Mouse (Mus musculus) midbrain, embryonic 12.5 days (tissue): Measurements from ENCODE around the gene Gm15155. TPM values are rescaled to one million over a fixed set of nuclear protein-coding genes. Genes with fewer than 3 reads are reported as not detected.

ENCODE experiments used
- ATAC-seq: fragments of 200-750 bp; cut with Nextera tagmentation; 2 replicates; pipeline ENCODE4 v1.8.0; 2017; ENCODE audit warnings: low read depth, moderate TSS enrichment, moderate library complexity; ENCODE audit not compliant: low FRiP score
- H3K27ac ChIP-seq: fragments of 300-500 bp; sonication (generic); replicated peaks from 2 replicates; pipeline ENCODE4 v1.5.1; 2016; ENCODE audit warnings: mild to moderate bottlenecking
- H3K27me3 ChIP-seq: fragments of 300-500 bp; sonication (generic); 2 replicates; pipeline ENCODE4 v1.6.1; 2016; ENCODE audit warnings: mild to moderate bottlenecking
- H3K36me3 ChIP-seq: fragments of 300-500 bp; sonication (generic); 2 replicates; pipeline ENCODE4 v1.6.1; 2016
- H3K4me1 ChIP-seq: fragments of 300-500 bp; sonication (generic); 2 replicates; pipeline ENCODE4 v1.6.1; 2016
- H3K4me2 ChIP-seq: fragments of 300-500 bp; sonication (generic); replicated peaks from 2 replicates; pipeline ENCODE4 v1.6.1; 2016; ENCODE audit warnings: mild to moderate bottlenecking, moderate library complexity
- H3K4me3 ChIP-seq: fragments of 300-500 bp; sonication (generic); 2 replicates; pipeline ENCODE4 v1.5.1; 2016; ENCODE audit warnings: mild to moderate bottlenecking
- H3K9ac ChIP-seq: fragments of 300-500 bp; sonication (generic); replicated peaks from 2 replicates; pipeline ENCODE4 v1.6.1; 2016; ENCODE audit warnings: mild to moderate bottlenecking, moderate library complexity
- H3K9me3 ChIP-seq: fragments of 300-500 bp; sonication (generic); 2 replicates; pipeline ENCODE4 v1.6.1; 2016; ENCODE audit warnings: mild to moderate bottlenecking
- WGBS: fragments of 180-500 bp; shearing (Covaris S2); methylation state at CpG from one replicate; pipeline ENCODE4 v1.1.7; 2016; 5-methylcytosine and 5-hydroxymethylcytosine counted together
- polyA plus RNA-seq: library from polyadenylated mRNA; unstranded; fragments of >200 nt; fragmentation: Nextera tagmentation; extraction: Ambion mirVana; gene quantifications from 2 replicates; pipeline ENCODE4 v1.2.1, GENCODE M21; 2016

Gm15155 gene
- polyA plus RNA-seq = not detected in 2 replicates

- Histone ChIP-seq H3K4me2 (peak within 1 kb of the TSS; percentile 88), H3K4me1 (no peaks in the 10 kb centered on the region), H3K4me3 (peak within 1 kb of the TSS; percentile 54), H3K27me3 (peaks cover 42% of the 10 kb centered on the region), H3K9me3 (no peaks in the 10 kb centered on the region), H3K27ac (peak within 1 kb of the TSS; percentile 25; the same call in 1 of the 2 replicates), H3K9ac (peak within 1 kb of the TSS; percentile 51), H3K36me3 (no peaks in the 10 kb centered on the region)
- 21% methylated on average over 19 of the region's 19 CpGs for WGBS
- peak; percentile 39 for ATAC-seq
These were observed at the start of gene Gm15155 for GRCm38 (mm10) chrX:155624341-155624841. Gene Gm15155, plus strand, starts transcription at chrX:155624741.

GRCm38 (mm10) chrX:155579791-155580190, 44.8 kb upstream of the Gm15155 start:
- Histone ChIP-seq H3K27ac (no peak overlapping the region), H3K9me3 (no peaks in the 10 kb centered on the region), H3K4me1 (no peaks in the 10 kb centered on the region), H3K9ac (no peak overlapping the region), H3K4me2 (no peak overlapping the region), H3K4me3 (no peak overlapping the region), H3K36me3 (no peaks in the 10 kb centered on the region), H3K27me3 (no peaks in the 10 kb centered on the region)
- no peak for ATAC-seq

GRCm38 (mm10) chrX:155584586-155584985, 40.0 kb upstream of the Gm15155 start:
- WGBS = 90% methylated on average over 2 of the region's 2 CpGs
- ATAC-seq = no peak
- H3K4me1 ChIP-seq = no peaks in the 10 kb centered on the region

GRCm38 (mm10) chrX:155591490-155591889, 33.1 kb upstream of the Gm15155 start:
- 71% methylated on average over 3 of the region's 3 CpGs for WGBS
- no peak for ATAC-seq
- no peak overlapping the region for H3K4me3 ChIP-seq
- no peaks in the 10 kb centered on the region for H3K4me1 ChIP-seq
- H3K27me3 ChIP-seq = no peaks in the 10 kb centered on the region
- no peaks in the 10 kb centered on the region for H3K36me3 ChIP-seq
- H3K9me3 ChIP-seq = no peaks in the 10 kb centered on the region
- H3K27ac ChIP-seq = no peak overlapping the region
- no peak overlapping the region for H3K4me2 ChIP-seq
- H3K9ac ChIP-seq = no peak overlapping the region

More at GRCm38 (mm10) chrX:155584586-155584985, 40.0 kb upstream of the Gm15155 start:
- no peak overlapping the region for H3K9ac ChIP-seq
- H3K27ac ChIP-seq = no peak overlapping the region
- no peak overlapping the region for H3K4me3 ChIP-seq
- H3K9me3 ChIP-seq = no peaks in the 10 kb centered on the region
- H3K4me2 ChIP-seq = no peak overlapping the region
- H3K36me3 ChIP-seq = no peaks in the 10 kb centered on the region
- no peaks in the 10 kb centered on the region for H3K27me3 ChIP-seq

- no peak overlapping the region for H3K4me3 ChIP-seq
- no peaks in the 10 kb centered on the region for H3K36me3 ChIP-seq
- no peak overlapping the region for H3K4me2 ChIP-seq
- 72% methylated on average over 2 of the region's 2 CpGs for WGBS
- no peaks in the 10 kb centered on the region for H3K4me1 ChIP-seq
- H3K27ac ChIP-seq = no peak overlapping the region
- H3K27me3 ChIP-seq = no peaks in the 10 kb centered on the region
- no peak for ATAC-seq
- H3K9ac ChIP-seq = no peak overlapping the region
- H3K9me3 ChIP-seq = no peaks in the 10 kb centered on the region
These were observed 32.1 kb upstream of the Gm15155 start for GRCm38 (mm10) chrX:155592467-155592866.

GRCm38 (mm10) chrX:155594685-155595084, 29.9 kb upstream of the Gm15155 start:
- no peaks in the 10 kb centered on the region for H3K27me3 ChIP-seq
- H3K9me3 ChIP-seq = no peaks in the 10 kb centered on the region
- WGBS = 30% methylated on average over 1 of the region's 1 CpGs
- no peak overlapping the region for H3K4me3 ChIP-seq
- no peak overlapping the region for H3K4me2 ChIP-seq
- H3K36me3 ChIP-seq = no peaks in the 10 kb centered on the region
- no peaks in the 10 kb centered on the region for H3K4me1 ChIP-seq
- H3K9ac ChIP-seq = no peak overlapping the region
- no peak overlapping the region for H3K27ac ChIP-seq
- ATAC-seq = no peak

GRCm38 (mm10) chrX:155596390-155596789, 28.2 kb upstream of the Gm15155 start:
- no peak overlapping the region for H3K4me3 ChIP-seq
- H3K4me2 ChIP-seq = no peak overlapping the region
- H3K4me1 ChIP-seq = no peaks in the 10 kb centered on the region
- H3K9me3 ChIP-seq = no peaks in the 10 kb centered on the region
- no peak overlapping the region for H3K9ac ChIP-seq
- no peak for ATAC-seq
- no peaks in the 10 kb centered on the region for H3K27me3 ChIP-seq
- H3K36me3 ChIP-seq = no peaks in the 10 kb centered on the region
- H3K27ac ChIP-seq = no peak overlapping the region

GRCm38 (mm10) chrX:155601196-155601595, 23.3 kb upstream of the Gm15155 start:
- ATAC-seq = no peak

GRCm38 (mm10) chrX:155622527-155622926, 2.0 kb upstream of the Gm15155 start:
- 13% methylated on average over 24 of the region's 24 CpGs for WGBS
- Histone ChIP-seq H3K4me2 (peak overlapping the region; percentile 88), H3K36me3 (no peaks in the 10 kb centered on the region), H3K27ac (no peak overlapping the region), H3K4me3 (peak overlapping the region; percentile 54), H3K9me3 (no peaks in the 10 kb centered on the region), H3K27me3 (peaks cover 42% of the 10 kb centered on the region), H3K4me1 (no peaks in the 10 kb centered on the region), H3K9ac (peak overlapping the region; percentile 51)
- 0 out of 2 replicates have a peak, but pooled peaks have one; percentile 7 for ATAC-seq

More at GRCm38 (mm10) chrX:155601196-155601595, 23.3 kb upstream of the Gm15155 start:
- Histone ChIP-seq H3K27ac (no peak overlapping the region), H3K4me1 (no peaks in the 10 kb centered on the region), H3K9me3 (no peaks in the 10 kb centered on the region), H3K36me3 (no peaks in the 10 kb centered on the region), H3K9ac (no peak overlapping the region), H3K4me2 (no peak overlapping the region), H3K4me3 (no peak overlapping the region), H3K27me3 (no peaks in the 10 kb centered on the region)
- WGBS = 88% methylated on average over 2 of the region's 2 CpGs

GRCm38 (mm10) chrX:155622961-155623599, 1.5 kb upstream of the Gm15155 start:
- Histone ChIP-seq H3K9ac (peak overlapping the region; percentile 51), H3K27ac (peak overlapping the region; percentile 25; the same call in 1 of the 2 replicates), H3K36me3 (no peaks in the 10 kb centered on the region), H3K9me3 (no peaks in the 10 kb centered on the region), H3K4me3 (peak overlapping the region; percentile 54), H3K4me1 (no peaks in the 10 kb centered on the region), H3K4me2 (peak overlapping the region; percentile 88), H3K27me3 (peaks cover 42% of the 10 kb centered on the region)
- 24% methylated on average over 21 of the region's 69 CpGs for WGBS
- peak; percentile 72 for ATAC-seq

GRCm38 (mm10) chrX:155623701-155624281, 750 bp upstream of the Gm15155 start, which contains the start of gene Ptchd1:
Gene Ptchd1, minus strand, starts transcription at chrX:155623814.
- peaks cover 42% of the 10 kb centered on the region for H3K27me3 ChIP-seq
- H3K4me1 ChIP-seq = no peaks in the 10 kb centered on the region
- no peaks in the 10 kb centered on the region for H3K36me3 ChIP-seq
- peak within 1 kb of the TSS; percentile 51 for H3K9ac ChIP-seq
- peak; percentile 87 for ATAC-seq
- H3K4me2 ChIP-seq = peak within 1 kb of the TSS; percentile 88
- H3K9me3 ChIP-seq = no peaks in the 10 kb centered on the region
- H3K4me3 ChIP-seq = peak within 1 kb of the TSS; percentile 54
- WGBS = 21% methylated on average over 33 of the region's 34 CpGs
- peak within 1 kb of the TSS; percentile 25; the same call in 1 of the 2 replicates for H3K27ac ChIP-seq

- Histone ChIP-seq H3K4me3 (peak overlapping the region; percentile 54), H3K9me3 (no peaks in the 10 kb centered on the region), H3K27ac (no peak overlapping the region), H3K9ac (no peak overlapping the region; the same call in 1 of the 2 replicates), H3K4me2 (peak overlapping the region; percentile 88), H3K27me3 (peaks cover 42% of the 10 kb centered on the region), H3K4me1 (no peaks in the 10 kb centered on the region), H3K36me3 (no peaks in the 10 kb centered on the region)
- ATAC-seq = no peak; the same call in 1 of the 2 replicates
- 20% methylated on average over 15 of the region's 15 CpGs for WGBS
These were observed 354 bp downstream of the Gm15155 start for GRCm38 (mm10) chrX:155624895-155625294.
